Mouse (Mus musculus): ENCODE measurements around the gene Gm49711.

Gene Gm49711

DNA sequence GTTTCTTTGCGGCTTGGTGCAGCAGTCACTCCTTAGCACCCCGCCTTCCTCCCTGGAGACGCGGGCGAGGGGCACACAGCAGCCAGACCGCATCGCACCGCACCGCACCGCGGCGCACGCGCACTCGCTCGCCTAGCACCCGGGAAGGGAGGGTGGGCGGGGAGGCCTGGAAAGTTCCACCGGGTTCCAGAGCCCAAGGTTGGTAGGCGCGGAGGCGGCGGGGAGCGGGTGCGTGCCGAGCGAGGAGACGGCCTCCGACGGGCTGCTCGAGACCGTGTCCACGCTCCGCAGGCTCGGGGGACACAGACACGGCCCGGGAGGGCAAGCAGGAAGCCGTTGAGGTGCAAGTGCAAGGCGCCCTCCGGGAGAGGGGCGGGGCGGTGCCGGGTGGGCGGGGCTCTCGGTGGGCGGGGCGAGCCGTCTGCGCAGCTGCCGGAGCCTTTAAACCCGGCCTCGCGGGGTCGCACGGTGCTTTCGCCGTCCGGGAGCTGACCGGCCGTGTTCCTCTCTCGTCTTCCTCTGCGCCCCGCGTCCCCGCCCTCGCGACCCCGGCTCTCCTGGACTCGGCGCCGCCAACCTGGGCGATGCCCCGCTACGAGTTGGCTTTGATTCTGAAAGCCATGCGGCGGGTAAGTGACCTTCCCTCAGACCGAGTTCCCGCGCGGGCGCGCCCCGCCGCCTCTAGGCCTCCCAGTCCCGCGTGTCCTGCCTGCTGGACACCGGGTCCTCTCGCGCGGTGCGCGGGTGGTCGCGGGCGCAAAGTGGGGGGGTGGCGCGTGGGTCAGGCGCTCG lies at the start of gene Gm49711, which contains the start of the genes Mrps6 and Slc5a3:
Gene Gm49711, plus strand, starts transcription at position 465 of the 792 bp plus-strand sequence.
Gene Mrps6, plus strand, starts transcription at position 419 of the 792 bp plus-strand sequence.
Gene Slc5a3, plus strand, starts transcription at position 471 of the 792 bp plus-strand sequence.
- peak; percentile 56 for DNase-seq (ENCODE audit: low spot score)

DNA sequence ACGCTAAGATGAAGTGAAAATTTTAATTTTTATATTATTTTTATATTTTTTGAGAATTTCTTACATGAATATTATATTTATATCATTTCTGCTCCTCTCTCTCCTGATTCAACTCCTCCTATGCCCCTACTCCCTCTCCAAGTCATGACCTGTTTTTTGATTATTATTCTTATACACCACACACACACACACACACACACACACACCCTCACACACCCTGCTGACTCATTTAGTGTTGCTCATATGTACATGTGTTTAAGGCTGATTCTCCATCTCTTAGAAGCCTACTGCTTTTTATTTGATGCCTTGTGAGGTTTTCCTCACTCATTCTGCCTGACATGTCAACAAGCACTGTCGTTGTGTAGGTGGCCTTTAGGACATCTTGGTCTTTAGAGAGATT lies 48.5 kb upstream of the Gm49711 start:
- no peak for DNase-seq (ENCODE audit: low spot score)

GRCm38 (mm10) chr16:92016792-92017191 lies 41.3 kb upstream of the Gm49711 start:
- no peak for DNase-seq (ENCODE audit: low spot score)

DNA sequence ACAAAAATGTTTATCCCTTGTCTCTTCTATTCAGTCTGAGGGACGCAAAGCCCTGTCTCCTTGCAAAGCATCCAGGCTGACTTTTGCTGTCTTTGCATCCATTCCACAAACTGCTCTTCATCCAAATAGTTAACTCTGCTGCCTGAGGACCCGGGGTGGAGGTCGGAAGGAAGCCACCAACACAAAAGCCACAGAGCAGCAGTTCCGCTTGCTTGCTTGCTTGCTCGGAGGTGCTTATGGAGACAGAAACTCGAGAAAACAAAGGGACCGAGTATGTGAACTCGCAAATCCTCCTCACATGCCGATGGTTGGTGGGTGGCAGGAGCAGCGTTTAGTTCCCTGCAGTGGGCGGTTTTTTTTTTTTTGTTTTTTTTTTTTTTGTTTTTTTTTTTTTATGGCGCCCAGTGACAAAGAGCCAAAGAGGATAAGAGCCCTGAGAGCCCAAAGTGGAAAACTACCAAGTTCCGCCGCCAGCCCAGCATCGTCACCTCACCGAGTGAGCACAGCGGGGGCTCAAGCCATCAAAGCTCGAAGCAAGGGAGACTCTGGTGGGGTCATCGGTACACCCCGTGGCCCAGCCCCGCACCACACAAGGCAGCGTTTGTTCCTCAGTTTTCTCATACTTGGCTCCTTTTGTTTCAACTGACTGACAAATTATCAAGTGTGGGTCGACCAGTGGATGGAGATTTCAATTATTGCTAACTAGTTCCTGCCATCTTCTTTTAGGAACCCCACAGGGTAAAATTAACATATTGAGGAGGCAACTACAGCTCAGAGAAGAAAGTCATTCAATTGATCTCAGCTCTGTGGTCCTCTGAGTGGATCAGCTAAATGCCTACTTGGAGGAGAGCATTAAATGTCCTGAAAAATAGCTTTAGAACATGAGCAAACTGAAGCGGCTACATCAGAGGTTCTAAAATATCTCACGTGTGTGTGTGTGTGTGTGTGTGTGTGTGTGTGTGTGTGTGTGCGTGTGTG lies 38.7 kb upstream of the Gm49711 start:
- no peak for DNase-seq (ENCODE audit: low spot score)

- DNase-seq (ENCODE audit: low spot score) = no peak
These were observed 36.3 kb upstream of the Gm49711 start for GRCm38 (mm10) chr16:92021656-92022400.

DNA sequence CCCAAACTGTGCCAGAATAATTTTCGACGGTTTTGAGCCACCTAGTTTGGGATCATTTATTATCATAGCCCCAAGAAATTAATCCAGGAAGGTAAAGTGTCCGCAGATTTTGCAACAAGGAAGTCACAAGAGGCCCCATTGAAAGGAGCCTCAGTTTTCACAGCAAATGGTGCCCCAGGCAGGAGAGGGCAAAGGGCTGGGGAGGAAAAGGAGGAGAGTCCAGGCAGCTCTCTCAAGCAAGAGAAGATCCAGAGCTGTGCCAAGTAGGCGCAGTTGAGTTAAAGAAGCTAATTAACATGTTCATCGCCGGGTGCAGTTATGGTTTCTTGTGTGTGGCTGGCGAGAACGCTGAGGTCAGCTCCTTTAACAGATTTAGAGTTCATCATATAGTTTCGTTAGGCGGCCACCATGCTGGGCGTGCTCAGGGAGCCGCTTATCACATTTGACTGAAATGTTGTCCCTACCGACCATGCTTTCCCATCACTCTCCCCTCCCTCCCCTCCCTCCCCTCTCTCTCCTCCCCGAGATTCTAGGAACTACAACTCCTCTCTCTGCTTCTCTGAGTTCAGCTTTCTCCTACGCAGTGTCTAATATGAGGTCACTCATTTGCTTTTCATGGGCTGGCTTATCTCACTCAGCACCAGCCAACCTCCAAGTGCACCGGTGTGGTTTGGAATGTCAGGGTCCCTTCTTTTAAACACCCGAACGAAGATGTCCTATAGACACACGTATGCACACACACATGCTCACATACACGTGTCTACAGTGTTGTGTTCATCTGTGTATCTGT lies 35.4 kb upstream of the Gm49711 start:
- no peak for DNase-seq (ENCODE audit: low spot score)

- no peak for DNase-seq (ENCODE audit: low spot score)
These were observed 24.8 kb upstream of the Gm49711 start for GRCm38 (mm10) chr16:92033286-92033685.

GRCm38 (mm10) chr16:92034676-92035075 lies 23.4 kb upstream of the Gm49711 start:
- DNase-seq (ENCODE audit: low spot score) = no peak

DNA sequence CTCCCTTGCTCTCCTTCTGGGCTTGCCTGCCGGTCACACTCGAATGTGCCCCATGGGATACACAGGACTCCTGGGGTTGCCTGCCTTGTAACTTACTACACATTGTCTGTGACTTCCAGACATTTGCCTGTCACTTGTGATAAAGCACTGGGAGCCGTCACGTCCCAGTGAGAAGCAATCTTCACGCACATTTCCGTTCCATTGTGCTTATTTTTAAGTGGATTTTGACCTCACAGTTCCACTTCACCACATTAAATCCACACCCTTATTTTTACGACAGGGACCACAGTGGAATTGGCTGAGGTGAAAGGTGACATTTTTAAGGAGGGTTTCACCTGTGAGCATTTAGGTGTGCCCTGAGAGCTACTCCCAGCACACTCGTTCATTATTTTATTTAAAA lies 21.4 kb upstream of the Gm49711 start:
- DNase-seq (ENCODE audit: low spot score) = no peak

DNA sequence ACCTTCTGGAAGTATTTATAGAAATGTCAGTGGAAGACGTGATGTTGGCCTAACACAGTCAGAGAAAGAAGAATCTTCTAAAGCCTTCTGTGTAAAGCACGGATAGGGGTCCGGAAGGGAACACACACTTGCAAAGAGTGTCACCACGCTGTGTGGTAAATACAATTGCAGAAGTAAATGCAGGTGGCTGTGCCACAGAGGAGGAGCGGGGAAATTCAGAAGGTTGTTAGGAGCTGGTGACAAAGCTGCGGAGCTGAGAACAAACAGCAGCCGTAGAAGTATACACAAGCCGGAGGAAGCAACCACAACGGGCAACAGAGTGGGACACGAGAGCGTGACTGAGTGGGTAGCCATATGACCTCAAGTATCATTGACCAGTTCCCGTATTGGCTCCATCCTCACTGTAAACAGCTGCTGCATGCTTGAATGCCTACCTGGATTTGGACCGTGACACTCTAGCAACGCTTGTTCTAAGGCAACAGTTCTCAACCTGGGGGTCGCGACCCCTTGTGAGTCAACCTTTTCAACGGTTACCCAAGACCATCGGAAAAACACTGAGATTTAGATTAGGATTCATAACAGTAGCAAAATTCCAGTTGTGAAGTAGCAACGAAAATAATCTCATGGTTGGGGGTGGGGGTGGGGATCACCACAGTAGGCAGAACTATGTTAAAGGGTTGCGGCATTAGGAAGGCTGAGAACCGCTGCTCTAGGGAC lies 20.1 kb upstream of the Gm49711 start:
- no peak for DNase-seq (ENCODE audit: low spot score)

- no peak for DNase-seq (ENCODE audit: low spot score)
These were observed 18.7 kb upstream of the Gm49711 start for GRCm38 (mm10) chr16:92039421-92039820.

DNA sequence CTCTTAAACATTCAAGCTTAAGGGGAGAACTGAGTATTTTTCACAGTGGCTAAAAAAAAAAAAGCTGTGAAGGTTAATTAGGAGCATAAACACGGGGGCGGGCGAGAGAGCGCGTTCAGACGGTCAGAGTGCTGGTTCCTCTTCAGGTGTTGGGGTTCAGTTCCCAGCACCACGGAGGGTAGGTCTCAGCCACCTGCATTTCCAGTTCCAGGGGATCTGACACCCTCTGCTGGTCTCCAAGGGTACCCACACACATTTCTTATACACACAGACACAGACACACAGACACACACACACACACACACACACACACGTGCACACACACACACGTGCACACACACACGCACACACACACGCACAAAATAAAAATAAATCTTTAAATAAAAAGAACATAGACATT lies 18.1 kb upstream of the Gm49711 start:
- DNase-seq (ENCODE audit: low spot score) = no peak

DNA sequence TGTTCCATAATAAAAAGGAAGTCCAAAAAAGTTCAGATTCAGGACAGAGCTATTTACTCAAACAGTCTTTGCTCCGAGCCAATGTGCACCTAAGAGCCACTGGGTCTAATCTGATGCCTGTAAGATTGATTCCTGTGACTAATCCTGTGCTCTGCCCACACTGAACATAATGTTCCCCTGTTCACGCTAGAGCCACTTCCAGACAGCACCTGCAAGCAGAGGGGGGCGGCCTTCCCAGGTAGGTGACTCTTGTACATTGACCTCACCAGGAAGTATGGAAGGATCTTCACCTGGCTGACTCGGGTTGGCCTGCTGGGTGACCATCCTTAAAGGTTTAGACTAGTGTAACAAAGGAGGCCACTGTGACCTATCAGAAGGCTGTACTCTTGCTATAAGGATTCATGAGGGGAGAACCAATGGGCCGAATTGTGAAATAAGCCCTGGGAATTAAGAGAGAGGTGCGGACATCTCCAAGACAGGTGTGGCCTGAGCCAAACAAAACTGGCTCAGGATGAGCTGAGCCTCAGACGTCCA lies 6.3 kb upstream of the Gm49711 start:
- DNase-seq (ENCODE audit: low spot score) = no peak

- DNase-seq (ENCODE audit: low spot score) = no peak
These were observed 5.5 kb upstream of the Gm49711 start for GRCm38 (mm10) chr16:92052569-92052968.

DNA sequence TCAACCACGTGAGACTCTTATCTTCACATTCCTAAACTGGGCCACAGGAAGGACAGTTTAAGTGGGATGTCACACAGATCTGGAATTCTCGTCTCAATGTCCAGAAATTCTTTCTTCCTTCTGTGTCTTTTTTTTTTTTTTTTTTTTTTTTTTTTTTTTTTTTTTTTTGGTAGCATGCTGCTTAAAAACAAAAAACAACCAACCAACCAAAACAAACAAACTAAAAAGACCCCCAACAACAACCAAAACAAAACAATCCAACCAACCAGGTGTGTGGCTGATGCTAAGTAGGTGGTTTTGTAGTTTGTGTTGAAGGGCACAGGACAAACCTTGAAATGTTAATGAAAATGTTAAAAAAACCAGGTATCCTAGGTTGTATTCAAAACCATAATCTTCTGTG lies 1.4 kb upstream of the Gm49711 start:
- no peak for DNase-seq (ENCODE audit: low spot score)

DNA sequence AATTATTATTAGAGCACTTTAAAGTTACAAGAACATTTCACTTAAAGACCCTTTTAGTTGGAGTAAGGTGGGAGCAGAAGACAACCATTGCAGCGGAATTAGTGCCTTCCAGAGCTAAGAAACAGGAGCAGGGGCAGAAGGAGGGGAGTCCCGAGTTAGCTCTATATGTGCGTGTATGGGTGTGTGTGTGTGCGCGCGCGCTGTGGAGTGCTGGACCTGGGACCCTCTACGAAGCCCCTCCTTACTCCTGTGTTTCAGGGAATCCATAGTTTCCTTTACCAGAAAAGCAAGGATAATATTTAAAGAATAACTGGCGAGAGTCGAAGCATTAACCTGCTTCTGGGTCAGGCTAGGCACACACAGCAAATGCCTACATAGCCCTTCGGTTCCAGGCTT lies 662 bp upstream of the Gm49711 start:
- DNase-seq (ENCODE audit: low spot score) = no peak

DNA sequence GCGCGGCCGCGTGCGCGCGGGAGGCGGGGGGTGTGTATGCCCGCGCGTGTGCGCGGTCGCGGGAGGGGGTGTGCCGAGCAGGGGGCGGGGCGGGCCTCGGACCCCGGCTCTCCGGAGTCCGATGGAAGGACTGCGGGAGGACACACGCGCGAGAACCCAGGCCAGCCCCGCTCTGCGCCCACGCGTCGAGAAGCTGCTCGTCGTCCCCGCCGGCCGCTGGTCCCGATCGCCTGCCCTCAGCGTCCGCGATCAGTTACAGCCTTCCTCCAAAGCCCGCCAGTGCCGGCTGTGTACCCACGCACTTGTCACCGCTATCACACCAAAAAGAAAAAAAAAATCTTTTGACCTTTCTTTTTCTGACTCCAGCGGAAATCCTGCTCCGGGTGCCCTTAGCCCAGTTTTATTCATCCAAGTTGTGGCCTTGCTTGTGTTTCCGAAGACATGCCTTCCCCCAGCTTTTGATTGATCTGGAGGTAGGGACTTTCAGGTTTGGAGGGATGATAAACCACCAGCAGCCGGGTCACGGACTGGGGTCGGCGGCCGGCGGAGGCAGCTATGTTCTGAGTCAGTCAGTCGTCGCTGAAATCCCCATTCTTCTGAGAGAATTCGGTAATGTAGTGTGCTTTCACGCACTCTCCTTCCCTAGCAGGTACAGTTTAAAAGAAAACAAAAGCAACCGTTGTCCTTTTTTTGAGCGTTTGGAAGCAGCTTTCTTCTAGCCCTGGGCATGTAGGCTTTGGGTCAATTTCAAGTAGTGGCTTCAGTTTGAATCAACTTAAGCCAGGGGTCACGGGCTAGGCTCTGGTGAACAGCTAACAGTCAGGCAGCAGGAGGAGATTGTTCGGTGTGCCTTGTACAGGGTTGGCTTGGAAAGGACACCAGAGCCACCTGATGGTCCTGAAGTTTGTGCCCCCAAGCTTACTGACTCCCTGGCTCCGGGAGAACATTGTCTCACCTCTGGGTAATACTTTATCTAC lies 816 bp downstream of the Gm49711 start:
- no peak for DNase-seq (ENCODE audit: low spot score)

GRCm38 (mm10) chr16:92060213-92060612 lies 2.1 kb downstream of the Gm49711 start:
- no peak for DNase-seq (ENCODE audit: low spot score)

DNA sequence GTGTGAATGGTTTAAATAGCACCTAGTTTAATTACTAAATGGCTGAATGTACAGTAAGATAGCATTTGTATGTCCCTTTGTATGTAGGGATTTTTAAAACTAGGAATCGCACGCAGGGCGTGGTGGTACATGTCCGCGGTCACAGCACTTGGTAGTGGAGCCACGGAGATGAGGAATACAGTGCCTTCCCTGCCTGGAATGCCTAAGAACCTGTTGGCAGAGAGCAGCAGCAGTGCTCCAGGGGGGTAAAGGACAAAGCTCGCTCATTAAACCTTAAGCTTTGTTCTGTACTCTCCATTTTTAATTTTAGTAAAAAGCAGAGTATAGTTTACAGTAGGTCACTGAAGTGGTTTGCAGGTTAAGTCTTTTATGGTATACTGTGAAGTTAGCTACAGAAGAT lies 3.5 kb downstream of the Gm49711 start:
- no peak for DNase-seq (ENCODE audit: low spot score)
